Mouse (Mus musculus) MEL (cell line): ENCODE results near the gene Smoc1. TPM values are rescaled to one million over a fixed set of nuclear protein-coding genes. Genes with fewer than 3 reads are reported as not detected.

Experiments
- DNase-seq: peaks from one replicate; pipeline ENCODE4 v3.0.0; 2011; ENCODE audit warnings: low read depth, low spot score
- H3K27ac ChIP-seq: 2 replicates; pipeline ENCODE4 v1.5.1; 2012; ENCODE audit warnings: low read depth, mild to moderate bottlenecking, control low read depth, low read length, moderate library complexity; ENCODE audit not compliant: control insufficient read depth
- H3K27me3 ChIP-seq, 2 experiments: fragments of 150-350 bp in 1 of 2; sonication (generic) in 1 of 2; 2 replicates each; pipeline ENCODE4 v1.6.1; 2012; ENCODE audit warnings: low read length in 2 of 2, mild to moderate bottlenecking in 2 of 2, improper control_type of control experiment in 1 of 2, moderate library complexity in 1 of 2; ENCODE audit not compliant: insufficient read depth in 2 of 2, control insufficient read depth in 1 of 2
- H3K36me3 ChIP-seq, 2 experiments: 2 replicates each; pipeline ENCODE4 v1.6.1; 2012 to 2014; ENCODE audit warnings: low read length in 2 of 2, improper control_type of control experiment in 1 of 2, inconsistent platforms in 1 of 2, mild to moderate bottlenecking in 1 of 2; ENCODE audit not compliant: insufficient read depth in 2 of 2, control insufficient read depth in 1 of 2
- H3K4me1 ChIP-seq, 2 experiments: fragments of 150-350 bp in 1 of 2; sonication (generic) in 1 of 2; 2 replicates each; pipeline ENCODE4 v1.6.1; 2012; ENCODE audit warnings: low read length in 2 of 2, improper control_type of control experiment in 1 of 2, mild to moderate bottlenecking in 1 of 2; ENCODE audit not compliant: insufficient read depth in 2 of 2, control insufficient read depth in 1 of 2
- H3K4me3 ChIP-seq, 2 experiments: fragments of 150-350 bp in 1 of 2; sonication (generic) in 1 of 2; 2 replicates each; pipeline ENCODE4 v1.5.1; 2012; ENCODE audit warnings: low read depth in 2 of 2, low read length in 2 of 2, mild to moderate bottlenecking in 2 of 2, moderate library complexity in 2 of 2, control low read depth in 1 of 2, improper control_type of control experiment in 1 of 2; ENCODE audit not compliant: control insufficient read depth in 1 of 2, insufficient read depth in 1 of 2
- H3K79me2 ChIP-seq: 2 replicates; pipeline ENCODE4 v1.6.1; 2012; ENCODE audit warnings: mild to moderate bottlenecking, low read length, moderate library complexity; ENCODE audit not compliant: control insufficient read depth, poor library complexity, insufficient read depth
- H3K9ac ChIP-seq: 2 replicates; pipeline ENCODE4 v1.6.1; 2012; ENCODE audit warnings: low read depth, mild to moderate bottlenecking, control low read depth, low read length, moderate library complexity; ENCODE audit not compliant: control insufficient read depth, poor library complexity, severe bottlenecking
- H3K9me3 ChIP-seq: fragments of 150-350 bp; sonication (generic); replicated peaks from 2 replicates; pipeline ENCODE4 v1.6.1; 2012; ENCODE audit warnings: mild to moderate bottlenecking, low read length, improper control_type of control experiment, moderate library complexity; ENCODE audit not compliant: insufficient read depth
- E2F4 ChIP-seq: IDR thresholded peaks from 2 replicates; pipeline ENCODE4 v1.6.1; 2011; ENCODE audit warnings: low read depth, low read length, improper control_type of control experiment, borderline replicate concordance
- ELF1 ChIP-seq: IDR thresholded peaks from 2 replicates; pipeline ENCODE4 v1.6.1; 2014; ENCODE audit warnings: low read depth, mild to moderate bottlenecking, inconsistent platforms, low read length, improper control_type of control experiment, moderate library complexity
- GABPA ChIP-seq: IDR thresholded peaks from 2 replicates; pipeline ENCODE4 v1.6.1; 2012; ENCODE audit warnings: low read depth, mild to moderate bottlenecking, inconsistent platforms, low read length, improper control_type of control experiment, moderate library complexity
- GATA1 ChIP-seq: IDR thresholded peaks from 2 replicates; pipeline ENCODE4 v1.6.1; 2011; ENCODE audit warnings: low read depth, low read length, improper control_type of control experiment
- HCFC1 ChIP-seq: IDR thresholded peaks from 2 replicates; pipeline ENCODE4 v1.6.1; 2012; ENCODE audit warnings: low read depth, mild to moderate bottlenecking, inconsistent platforms, low read length, improper control_type of control experiment, moderate library complexity
- MAFK ChIP-seq: IDR thresholded peaks from 2 replicates; pipeline ENCODE4 v1.6.1; 2011; ENCODE audit warnings: low read depth, mild to moderate bottlenecking, low read length, improper control_type of control experiment, borderline replicate concordance
- MAX ChIP-seq: IDR thresholded peaks from 2 replicates; pipeline ENCODE4 v1.6.1; 2011; ENCODE audit warnings: low read length, improper control_type of control experiment
- MAZ ChIP-seq: IDR thresholded peaks from 2 replicates; pipeline ENCODE4 v1.6.1; 2012; ENCODE audit warnings: low read depth, mild to moderate bottlenecking, inconsistent platforms, low read length, improper control_type of control experiment
- NRF1 ChIP-seq: IDR thresholded peaks from 2 replicates; pipeline ENCODE4 v1.6.1; 2014; ENCODE audit warnings: low read depth, mild to moderate bottlenecking, inconsistent platforms, low read length, improper control_type of control experiment, moderate library complexity; ENCODE audit not compliant: poor library complexity, insufficient read depth, severe bottlenecking
- POLR2AphosphoS2 ChIP-seq: IDR thresholded peaks from 2 replicates; pipeline ENCODE4 v1.6.1; 2011; ENCODE audit warnings: low read length, improper control_type of control experiment
- POLR2AphosphoS5 ChIP-seq: IDR thresholded peaks from 2 replicates; pipeline ENCODE4 v1.6.1; 2012; ENCODE audit warnings: low read depth, borderline replicate concordance, mild to moderate bottlenecking, inconsistent platforms, low read length, moderate library complexity, mixed read lengths
- RCOR1 ChIP-seq: IDR thresholded peaks from 2 replicates; pipeline ENCODE4 v1.6.1; 2012; ENCODE audit warnings: low read depth, mild to moderate bottlenecking, inconsistent platforms, low read length, improper control_type of control experiment
- TAL1 ChIP-seq: IDR thresholded peaks from 2 replicates; pipeline ENCODE4 v1.6.1; 2012; ENCODE audit warnings: mild to moderate bottlenecking, inconsistent platforms, low read length, moderate library complexity, mixed read lengths
- TBP ChIP-seq: IDR thresholded peaks from 2 replicates; pipeline ENCODE4 v1.8.0; 2011; ENCODE audit warnings: low read depth, low read length, improper control_type of control experiment
- USF1 ChIP-seq: IDR thresholded peaks from 2 replicates; pipeline ENCODE4 v1.6.1; 2014; ENCODE audit warnings: low read depth, mild to moderate bottlenecking, inconsistent platforms, low read length, improper control_type of control experiment, moderate library complexity
- USF2 ChIP-seq, 2 experiments: IDR thresholded peaks; 2 replicates each; pipeline ENCODE4 v1.6.1; 2011 to 2012; ENCODE audit warnings: improper control_type of control experiment in 2 of 2, low read length in 2 of 2, borderline replicate concordance in 1 of 2, inconsistent platforms in 1 of 2, low read depth in 1 of 2, mild to moderate bottlenecking in 1 of 2; ENCODE audit not compliant: insufficient read depth in 1 of 2
- ZC3H11A ChIP-seq: IDR thresholded peaks from 2 replicates; pipeline ENCODE4 v1.6.1; 2012; ENCODE audit warnings: low read depth, mild to moderate bottlenecking, inconsistent platforms, low read length, improper control_type of control experiment
- ZKSCAN1 ChIP-seq: IDR thresholded peaks from 2 replicates; pipeline ENCODE4 v1.6.1; 2012; ENCODE audit warnings: low read depth, mild to moderate bottlenecking, inconsistent platforms, low read length, improper control_type of control experiment, moderate library complexity
- ZMIZ1 ChIP-seq: IDR thresholded peaks from 2 replicates; pipeline ENCODE4 v1.6.1; 2012; ENCODE audit warnings: low read depth, mild to moderate bottlenecking, inconsistent platforms, low read length, improper control_type of control experiment, moderate library complexity
- polyA plus RNA-seq, 2 experiments: library from polyadenylated mRNA; stranded (reverse) in 1 of 2; unstranded in 1 of 2; fragments of >175 nt in 1 of 2; fragments of >200 nt in 1 of 2; gene quantifications; 2 replicates each; pipeline versions ENCODE4 v1.2.1 to v1.2.4; 2012; ENCODE audit warnings: low replicate concordance in 2 of 2, low read depth in 1 of 2; ENCODE audit not compliant: insufficient read length in 2 of 2, insufficient read depth in 1 of 2, missing spikeins in 1 of 2
- total RNA-seq: library from RNA; depleted of rRNA; stranded (reverse); fragments of 300-350 nt; gene quantifications from 2 replicates; pipeline ENCODE4 v1.2.3, GENCODE M21; 2012

Gene Smoc1
- total and polyA plus RNA-seq, 3 experiments = 18.8 to 23.3 TPM; not detected in 1

DNA sequence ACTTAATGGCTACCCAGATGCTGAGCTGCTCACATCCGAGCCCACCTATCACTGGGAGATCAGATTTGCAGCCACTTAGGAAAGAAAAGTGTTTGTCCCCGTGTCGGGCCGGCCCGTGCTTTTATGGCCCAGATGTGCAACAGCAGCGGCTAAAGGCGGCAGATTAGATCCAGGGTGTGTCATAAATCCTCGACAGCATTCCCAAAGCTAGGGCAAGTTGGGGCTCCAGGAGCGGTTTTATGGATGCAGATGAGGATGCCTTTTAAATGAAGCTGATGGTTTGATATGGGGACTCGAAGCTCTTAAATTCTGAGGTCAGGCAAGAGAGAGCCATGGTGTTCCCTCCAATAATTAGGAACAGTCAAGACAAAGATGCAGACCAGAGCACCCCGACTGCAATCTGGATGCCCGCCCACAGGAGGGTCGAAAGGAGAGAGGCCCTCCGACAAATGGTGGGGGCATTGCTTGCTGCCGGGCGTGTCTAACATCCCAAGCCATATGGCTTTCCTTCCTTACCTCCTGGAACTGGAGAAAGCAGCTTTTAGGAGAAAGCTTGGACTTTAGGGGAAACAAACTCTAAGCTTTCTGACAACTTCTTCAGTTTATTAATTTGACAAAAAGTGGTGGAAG lies 1.8 kb downstream of the Smoc1 start:
- TF ChIP-seq TBP = no peak
- no peak for TF ChIP-seq USF1
- TF ChIP-seq MAFK = no peak
- no peak for TF ChIP-seq NRF1
- TF ChIP-seq GABPA = no peak
- no peak for TF ChIP-seq ELF1
- TF ChIP-seq ZKSCAN1 = no peak
- TF ChIP-seq TAL1 = no peak
- TF ChIP-seq POLR2AphosphoS2 = no peak
- no peak for TF ChIP-seq RCOR1
- no peak for TF ChIP-seq USF2 (IDR thresholded peaks at IDR 0.05; ENCODE audit: borderline replicate concordance in 1 of 2, insufficient read depth in 1 of 2, low read depth in 1 of 2, low read length in 2 of 2)
- no peak for TF ChIP-seq ZMIZ1
- no peak for TF ChIP-seq MAZ
- no peak for TF ChIP-seq POLR2AphosphoS5
- TF ChIP-seq ZC3H11A = no peak
- TF ChIP-seq GATA1 = no peak
- Histone ChIP-seq H3K27me3 (no peaks in the 10 kb centered on the region), H3K4me3 (no peak overlapping the region), H3K36me3 (no peaks in the 10 kb centered on the region; a peak in 1 of 4 replicates), H3K9me3 (no peaks in the 10 kb centered on the region), H3K9ac (no peak overlapping the region), H3K27ac (no peak overlapping the region), H3K4me1 (no peaks in the 10 kb centered on the region; a peak in 2 of 4 replicates), H3K79me2 (peaks cover 3% of the 10 kb centered on the region; the same call in 1 of the 2 replicates)
- no peak for DNase-seq

- Histone ChIP-seq H3K9me3 (no peaks in the 10 kb centered on the region), H3K27me3 (no peaks in the 10 kb centered on the region), H3K4me1 (no peaks in the 10 kb centered on the region; a peak in 2 of 4 replicates), H3K79me2 (peaks cover 3% of the 10 kb centered on the region; the same call in 1 of the 2 replicates), H3K4me3 (no peak overlapping the region), H3K9ac (no peak overlapping the region), H3K36me3 (no peaks in the 10 kb centered on the region; a peak in 1 of 4 replicates)
- DNase-seq = no peak
- TF ChIP-seq HCFC1 (no peak), ZC3H11A (no peak), MAZ (no peak), E2F4 (no peak), MAX (no peak), GABPA (no peak)
- TF ChIP-seq, all 39 proteins: peak for 0
- no peak overlapping the region for H3K27ac ChIP-seq
These were observed 3.1 kb downstream of the Smoc1 start for GRCm38 (mm10) chr12:81029731-81030130.
